Mouse (Mus musculus): Measurements from ENCODE around the gene Homer2. TPM values are rescaled to one million over a fixed set of nuclear protein-coding genes. Genes with fewer than 3 reads are reported as not detected.

Gene Homer2
- total and polyA plus RNA-seq, 3 experiments, result 0.08 TPM; not detected in 2

GRCm38 (mm10) chr7:81652296-81652695, 55.0 kb downstream of the Homer2 start:
- in situ Hi-C loops (cut with MboI; ENCODE audit: low pct_ligation_motif_present, low pct_unique_long_range_greater_than_20kb, low sequenced_read_pairs), result no loop called here
- Histone ChIP-seq H3K36me3 (replicated peaks in 1 of 2; ENCODE audit: control insufficient read depth in 1 of 2, insufficient read depth in 1 of 2, low read length in 1 of 2) (no peaks in the 10 kb centered on the region), H3K4me1 (ENCODE audit: control insufficient read depth in 1 of 2, insufficient read depth in 2 of 2) (peaks cover 0 to 6% of the 10 kb centered on the region in 2 experiments; a peak in 2 of 4 replicates), H3K9ac (ENCODE audit: insufficient read depth, low read depth) (no peak overlapping the region), H3K9me3 (replicated peaks; ENCODE audit: low read length) (no peaks in the 10 kb centered on the region), H3K4me3 (replicated peaks in 1 of 3; ENCODE audit: low read depth in 2 of 3, low read length in 2 of 3, poor library complexity in 1 of 3) (no peak overlapping the region), H3K4me2 (ENCODE audit: insufficient read depth, low read depth, poor library complexity, severe bottlenecking) (no peak overlapping the region), H3K79me2 (replicated peaks; ENCODE audit: control insufficient read depth, extremely low read depth, insufficient read depth, poor library complexity, severe bottlenecking) (no peaks in the 10 kb centered on the region), H3K27ac (ENCODE audit: insufficient read depth, low read depth) (no peak overlapping the region), H3K27me3 (replicated peaks) (peaks cover 19% of the 10 kb centered on the region)
- TF ChIP-seq SMC3 (IDR thresholded peaks at IDR 0.05; ENCODE audit: low read depth, low read length) (no peak), USF1 (IDR thresholded peaks at IDR 0.05; ENCODE audit: low read depth, low read length) (no peak), USF2 (conservative IDR thresholded peaks at IDR 0.05; ENCODE audit: low read depth, low read length) (no peak)
- dilution Hi-C loops (cut with MboI; ENCODE audit: extremely low pct_ligation_motif_present, extremely low pct_unique_long_range_greater_than_20kb, low sequenced_read_pairs), result no loop called here
- no peak for DNase-seq (ENCODE audit: extremely low read depth)

- H3K4me2 ChIP-seq (ENCODE audit: insufficient read depth, low read depth, poor library complexity, severe bottlenecking), result no peak overlapping the region
- dilution Hi-C loops (cut with MboI; ENCODE audit: extremely low pct_ligation_motif_present, extremely low pct_unique_long_range_greater_than_20kb, low sequenced_read_pairs), result no loop called here
- in situ Hi-C loops (cut with MboI; ENCODE audit: low pct_ligation_motif_present, low pct_unique_long_range_greater_than_20kb, low sequenced_read_pairs), result no loop called here
- H3K4me1 ChIP-seq (ENCODE audit: control insufficient read depth in 1 of 2, insufficient read depth in 2 of 2), result peaks cover 0 to 6% of the 10 kb centered on the region in 2 experiments; a peak in 2 of 4 replicates
- no peaks in the 10 kb centered on the region for H3K36me3 ChIP-seq (replicated peaks in 1 of 2; ENCODE audit: control insufficient read depth in 1 of 2, insufficient read depth in 1 of 2, low read length in 1 of 2)
- DNase-seq (ENCODE audit: extremely low read depth), result no peak
- H3K27ac ChIP-seq (ENCODE audit: insufficient read depth, low read depth), result no peak overlapping the region
- no peaks in the 10 kb centered on the region for H3K79me2 ChIP-seq (replicated peaks; ENCODE audit: control insufficient read depth, extremely low read depth, insufficient read depth, poor library complexity, severe bottlenecking)
- no peaks in the 10 kb centered on the region for H3K9me3 ChIP-seq (replicated peaks; ENCODE audit: low read length)
- TF ChIP-seq CHD2 (IDR thresholded peaks at IDR 0.05; ENCODE audit: low read length), result no peak
- no peak for TF ChIP-seq SIN3A (IDR thresholded peaks at IDR 0.05; ENCODE audit: low read length)
- TF ChIP-seq MYC (IDR thresholded peaks at IDR 0.05; ENCODE audit: low read depth, low read length), result no peak
- no peak for TF ChIP-seq ZC3H11A (IDR thresholded peaks at IDR 0.05; ENCODE audit: low read depth, low read length)
- no peak for TF ChIP-seq EP300 (IDR thresholded peaks at IDR 0.05; ENCODE audit: low read length)
- no peak for TF ChIP-seq GABPA (IDR thresholded peaks at IDR 0.05; ENCODE audit: insufficient replicate concordance, low read depth, low read length)
- no peak for TF ChIP-seq USF2 (conservative IDR thresholded peaks at IDR 0.05; ENCODE audit: low read depth, low read length)
- no peak for TF ChIP-seq JUN (IDR thresholded peaks at IDR 0.05; ENCODE audit: insufficient read depth, low read depth, low read length)
- no peak for TF ChIP-seq ZNF384 (IDR thresholded peaks at IDR 0.05; ENCODE audit: low read depth, low read length)
- TF ChIP-seq PAX5 (IDR thresholded peaks at IDR 0.05; ENCODE audit: low read length), result no peak
- no peak for TF ChIP-seq USF1 (IDR thresholded peaks at IDR 0.05; ENCODE audit: low read depth, low read length)
- no peak for TF ChIP-seq NRF1 (IDR thresholded peaks at IDR 0.05; ENCODE audit: low read depth, low read length)
- no peak for TF ChIP-seq ELF1 (IDR thresholded peaks at IDR 0.05; ENCODE audit: low read depth, low read length)
- no peak for TF ChIP-seq SMC3 (IDR thresholded peaks at IDR 0.05; ENCODE audit: low read depth, low read length)
- no peak for TF ChIP-seq HCFC1 (IDR thresholded peaks at IDR 0.05; ENCODE audit: low read depth, low read length)
- no peak for TF ChIP-seq MXI1 (IDR thresholded peaks at IDR 0.05; ENCODE audit: low read depth, low read length)
- no peak overlapping the region for H3K4me3 ChIP-seq (replicated peaks in 1 of 3; ENCODE audit: low read depth in 2 of 3, low read length in 2 of 3, poor library complexity in 1 of 3)
- no peak overlapping the region for H3K9ac ChIP-seq (ENCODE audit: insufficient read depth, low read depth)
- peaks cover 26% of the 10 kb centered on the region for H3K27me3 ChIP-seq (replicated peaks)
These were observed 56.0 kb downstream of the Homer2 start for GRCm38 (mm10) chr7:81651284-81651683.
